Mouse (Mus musculus): Measurements from ENCODE around the gene Rnaseh2c. TPM values are rescaled to one million over a fixed set of nuclear protein-coding genes. Genes with fewer than 3 reads are reported as not detected.

Rnaseh2c gene
- polyA plus RNA-seq, 1 experiment, result 50.2 TPM

- H3K27ac ChIP-seq (ENCODE audit: insufficient read depth, low read length), result no peak overlapping the region
- peaks cover 5% of the 10 kb centered on the region; the same call in 1 of the 2 replicates for H3K4me1 ChIP-seq (ENCODE audit: control insufficient read depth, insufficient read depth, low read length)
- no peak overlapping the region for H3K4me3 ChIP-seq (ENCODE audit: insufficient read depth, low read length)
- TF ChIP-seq CTCF (IDR thresholded peaks at IDR 0.05; ENCODE audit: extremely low read depth, insufficient read depth, low read length) (no peak), POLR2A (IDR thresholded peaks at IDR 0.05; ENCODE audit: extremely low read depth, insufficient read depth, low read length) (no peak)
These were observed 4.5 kb downstream of the Rnaseh2c start for GRCm38 (mm10) chr19:5606196-5606595.

GRCm38 (mm10) chr19:5607705-5608410 is 6.2 kb downstream of the Rnaseh2c start:
- Histone ChIP-seq H3K4me3 (ENCODE audit: insufficient read depth, low read length) (no peak overlapping the region), H3K4me1 (ENCODE audit: control insufficient read depth, insufficient read depth, low read length) (peaks cover 3% of the 10 kb centered on the region; the same call in 1 of the 2 replicates), H3K27ac (ENCODE audit: insufficient read depth, low read length) (no peak overlapping the region)
- TF ChIP-seq POLR2A (IDR thresholded peaks at IDR 0.05; ENCODE audit: extremely low read depth, insufficient read depth, low read length), result no peak
- no peak for TF ChIP-seq CTCF (IDR thresholded peaks at IDR 0.05; ENCODE audit: extremely low read depth, insufficient read depth, low read length)

GRCm38 (mm10) chr19:5608707-5609106 is 7.0 kb downstream of the Rnaseh2c start:
- H3K4me3 ChIP-seq (ENCODE audit: insufficient read depth, low read length), result peak overlapping the region; percentile 99
- H3K27ac ChIP-seq (ENCODE audit: insufficient read depth, low read length), result no peak overlapping the region
- TF ChIP-seq CTCF (IDR thresholded peaks at IDR 0.05; ENCODE audit: extremely low read depth, insufficient read depth, low read length) (no peak), POLR2A (IDR thresholded peaks at IDR 0.05; ENCODE audit: extremely low read depth, insufficient read depth, low read length) (no peak)
- H3K4me1 ChIP-seq (ENCODE audit: control insufficient read depth, insufficient read depth, low read length), result peaks cover 3% of the 10 kb centered on the region; the same call in 1 of the 2 replicates

GRCm38 (mm10) chr19:5609171-5609546 is 7.5 kb downstream of the Rnaseh2c start:
- H3K27ac ChIP-seq (ENCODE audit: insufficient read depth, low read length), result peak overlapping the region; percentile 84
- H3K4me3 ChIP-seq (ENCODE audit: insufficient read depth, low read length), result peak overlapping the region; percentile 99
- TF ChIP-seq CTCF (IDR thresholded peaks at IDR 0.05; ENCODE audit: extremely low read depth, insufficient read depth, low read length), result no peak
- no peak for TF ChIP-seq POLR2A (IDR thresholded peaks at IDR 0.05; ENCODE audit: extremely low read depth, insufficient read depth, low read length)
- H3K4me1 ChIP-seq (ENCODE audit: control insufficient read depth, insufficient read depth, low read length), result peaks cover 3% of the 10 kb centered on the region; the same call in 1 of the 2 replicates

GRCm38 (mm10) chr19:5609547-5610404 is 8.1 kb downstream of the Rnaseh2c start, which contains the start of gene Kat5:
Gene Kat5, minus strand, starts transcription at chr19:5610237.
- Histone ChIP-seq H3K27ac (ENCODE audit: insufficient read depth, low read length) (peak within 1 kb of the TSS; percentile 96), H3K4me1 (ENCODE audit: control insufficient read depth, insufficient read depth, low read length) (peaks cover 3% of the 10 kb centered on the region; the same call in 1 of the 2 replicates), H3K4me3 (ENCODE audit: insufficient read depth, low read length) (peak within 1 kb of the TSS; percentile 99)
- peak; percentile 55 for TF ChIP-seq POLR2A (IDR thresholded peaks at IDR 0.05; ENCODE audit: extremely low read depth, insufficient read depth, low read length)
- TF ChIP-seq CTCF (IDR thresholded peaks at IDR 0.05; ENCODE audit: extremely low read depth, insufficient read depth, low read length), result no peak

- Histone ChIP-seq H3K4me1 (ENCODE audit: control insufficient read depth, insufficient read depth, low read length) (peaks cover 3% of the 10 kb centered on the region; the same call in 1 of the 2 replicates), H3K4me3 (ENCODE audit: insufficient read depth, low read length) (no peak overlapping the region), H3K27ac (ENCODE audit: insufficient read depth, low read length) (no peak overlapping the region)
- TF ChIP-seq CTCF (IDR thresholded peaks at IDR 0.05; ENCODE audit: extremely low read depth, insufficient read depth, low read length) (no peak), POLR2A (IDR thresholded peaks at IDR 0.05; ENCODE audit: extremely low read depth, insufficient read depth, low read length) (no peak)
These were observed 10.3 kb downstream of the Rnaseh2c start for GRCm38 (mm10) chr19:5611973-5612372.

GRCm38 (mm10) chr19:5612762-5613411 is 11.2 kb downstream of the Rnaseh2c start:
- H3K4me1 ChIP-seq (ENCODE audit: control insufficient read depth, insufficient read depth, low read length), result peaks cover 3% of the 10 kb centered on the region; the same call in 1 of the 2 replicates
- no peak overlapping the region for H3K4me3 ChIP-seq (ENCODE audit: insufficient read depth, low read length)
- no peak for TF ChIP-seq POLR2A (IDR thresholded peaks at IDR 0.05; ENCODE audit: extremely low read depth, insufficient read depth, low read length)
- no peak for TF ChIP-seq CTCF (IDR thresholded peaks at IDR 0.05; ENCODE audit: extremely low read depth, insufficient read depth, low read length)
- H3K27ac ChIP-seq (ENCODE audit: insufficient read depth, low read length), result no peak overlapping the region

- Histone ChIP-seq H3K4me1 (ENCODE audit: control insufficient read depth, insufficient read depth, low read length) (peaks cover 2% of the 10 kb centered on the region; the same call in 1 of the 2 replicates), H3K27ac (ENCODE audit: insufficient read depth, low read length) (no peak overlapping the region), H3K4me3 (ENCODE audit: insufficient read depth, low read length) (no peak overlapping the region)
- TF ChIP-seq POLR2A (IDR thresholded peaks at IDR 0.05; ENCODE audit: extremely low read depth, insufficient read depth, low read length) (no peak), CTCF (IDR thresholded peaks at IDR 0.05; ENCODE audit: extremely low read depth, insufficient read depth, low read length) (no peak)
These were observed 13.3 kb downstream of the Rnaseh2c start for GRCm38 (mm10) chr19:5614953-5615352.

GRCm38 (mm10) chr19:5620007-5620406 is 18.3 kb downstream of the Rnaseh2c start:
- TF ChIP-seq POLR2A (IDR thresholded peaks at IDR 0.05; ENCODE audit: extremely low read depth, insufficient read depth, low read length) (no peak), CTCF (IDR thresholded peaks at IDR 0.05; ENCODE audit: extremely low read depth, insufficient read depth, low read length) (no peak)
- Histone ChIP-seq H3K4me3 (ENCODE audit: insufficient read depth, low read length) (no peak overlapping the region), H3K4me1 (ENCODE audit: control insufficient read depth, insufficient read depth, low read length) (no peaks in the 10 kb centered on the region), H3K27ac (ENCODE audit: insufficient read depth, low read length) (no peak overlapping the region)
